Mouse (Mus musculus) ES-E14 (cell line): ENCODE measurements around the gene Egln1.

Source experiments
- CHD2 ChIP-seq: IDR thresholded peaks from 2 replicates; pipeline ENCODE4 v1.6.1; 2014; ENCODE audit warnings: mild to moderate bottlenecking, low read depth, low read length, inconsistent platforms
- MAFK ChIP-seq: IDR thresholded peaks from 2 replicates; pipeline ENCODE4 v1.6.1; 2014; ENCODE audit warnings: mild to moderate bottlenecking, low read depth, low read length, inconsistent platforms; ENCODE audit not compliant: insufficient read depth
- ZNF384 ChIP-seq: IDR thresholded peaks from 2 replicates; pipeline ENCODE4 v1.6.1; 2012; ENCODE audit warnings: low read depth, low read length, inconsistent platforms

DNA sequence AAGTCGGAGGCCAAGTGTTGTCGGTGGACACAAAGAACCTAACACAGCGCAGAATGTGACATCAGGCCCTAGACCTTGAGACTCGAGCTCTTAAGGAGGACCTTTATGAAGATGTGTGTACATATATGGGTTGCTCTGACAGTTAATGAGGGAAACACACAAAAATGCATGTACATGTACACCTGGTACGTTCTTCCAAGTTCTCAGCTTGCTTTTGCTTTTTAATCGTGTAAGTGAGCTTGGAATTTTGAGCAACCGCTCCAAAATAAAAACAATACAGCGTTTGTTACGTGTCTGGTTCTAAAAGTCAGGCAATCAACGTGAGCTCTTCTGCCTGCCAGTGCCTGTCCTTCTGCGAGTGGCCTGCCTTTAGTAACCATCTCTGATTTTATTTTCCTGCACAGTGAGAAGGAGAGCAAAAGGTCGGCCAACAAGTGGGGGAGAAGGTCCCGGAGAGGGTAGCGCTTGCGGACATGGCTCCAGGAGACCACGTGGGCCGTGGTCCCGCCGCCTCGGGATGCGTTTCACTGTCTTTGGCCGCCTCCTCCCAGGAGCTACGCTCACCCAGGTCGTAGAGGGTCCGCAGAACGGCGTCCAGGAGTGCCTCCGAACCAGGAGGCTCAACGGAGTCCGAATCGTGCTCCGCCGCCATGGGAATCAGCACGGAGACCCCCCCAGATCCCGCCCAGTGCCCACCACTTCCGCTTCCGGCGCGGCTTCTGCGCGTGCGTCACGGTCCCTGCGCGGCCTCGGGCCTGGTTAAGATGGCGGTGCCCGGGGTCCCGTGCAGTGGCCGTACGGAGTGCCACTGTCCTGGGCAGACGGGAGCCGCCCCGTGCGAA lies 86.6 kb downstream of the Egln1 start, which contains the start of the genes Gnpat and 2810004N23Rik:
- no peak for TF ChIP-seq ZNF384
- no peak for TF ChIP-seq CHD2
- TF ChIP-seq MAFK, result no peak
